Mouse (Mus musculus): ENCODE measurements around the gene Serp2. TPM values are rescaled to one million over a fixed set of nuclear protein-coding genes. Genes with fewer than 3 reads are reported as not detected.

Gene Serp2
- total RNA-seq, 1 experiment = 3.5 TPM

GRCm38 (mm10) chr14:76590134-76590533 is 33.4 kb upstream of the Serp2 start:
- H3K27ac ChIP-seq (ENCODE audit: insufficient read depth, low read depth, low read length, poor library complexity, severe bottlenecking) = no peak overlapping the region
- peaks cover 6 to 7% of the 10 kb centered on the region in 2 experiments; a peak in 3 of 4 replicates for H3K4me1 ChIP-seq (ENCODE audit: control insufficient read depth in 2 of 2, insufficient read depth in 2 of 2, low read length in 2 of 2, poor library complexity in 1 of 2)
- H3K9me3 ChIP-seq (ENCODE audit: control insufficient read depth, insufficient read depth, low read depth, low read length) = no peaks in the 10 kb centered on the region
- in situ Hi-C loops (cut with MboI; ENCODE audit: low sequenced_read_pairs in 2 of 2, unreplicated experiment in 2 of 2) = no loop called here
- no peak overlapping the region for H3K9ac ChIP-seq (ENCODE audit: insufficient read depth, low read depth, low read length, poor library complexity, severe bottlenecking)
- H3K4me3 ChIP-seq (ENCODE audit: insufficient read depth in 1 of 2, low read depth in 1 of 2, low read length in 2 of 2, poor library complexity in 1 of 2, severe bottlenecking in 1 of 2) = no peak overlapping the region
- no peaks in the 10 kb centered on the region for H3K36me3 ChIP-seq (ENCODE audit: control insufficient read depth, insufficient read depth, low read length, poor library complexity, severe bottlenecking)
- TF ChIP-seq ZNF384 (IDR thresholded peaks at IDR 0.05; ENCODE audit: low read depth, low read length) = no peak
- TF ChIP-seq ZC3H11A (IDR thresholded peaks at IDR 0.05; ENCODE audit: borderline replicate concordance, low read depth, low read length) = no peak
- TF ChIP-seq HCFC1 (IDR thresholded peaks at IDR 0.05; ENCODE audit: borderline replicate concordance, insufficient read depth, low read length) = no peak
- TF ChIP-seq CHD2 (IDR thresholded peaks at IDR 0.05; ENCODE audit: low read depth, low read length) = no peak
- TF ChIP-seq MAFK (IDR thresholded peaks at IDR 0.05; ENCODE audit: insufficient read depth, low read depth, low read length) = no peak
- DNase-seq (ENCODE audit: low read depth, low spot score) = no peak

DNA sequence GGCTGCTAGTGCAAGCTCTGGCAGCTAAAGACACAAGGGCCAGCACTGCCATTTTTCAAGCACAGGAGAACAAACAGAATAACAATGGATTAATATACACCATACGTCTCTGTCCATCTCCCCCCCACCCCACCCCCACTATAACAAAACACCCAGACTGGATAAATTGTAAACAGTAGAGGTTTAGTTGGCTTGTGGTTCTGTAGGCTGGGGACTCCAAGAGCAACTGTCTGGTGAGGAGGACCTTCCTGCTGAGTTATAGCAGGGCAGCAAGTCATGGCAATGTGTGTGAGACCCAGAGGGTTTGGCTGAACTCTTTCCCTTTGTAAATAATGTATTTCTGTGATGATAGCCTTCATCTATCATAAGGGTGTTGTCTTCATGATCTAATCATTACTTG is 33.0 kb upstream of the Serp2 start:
- Histone ChIP-seq H3K9ac (ENCODE audit: insufficient read depth, low read depth, low read length, poor library complexity, severe bottlenecking) (no peak overlapping the region), H3K27ac (ENCODE audit: insufficient read depth, low read depth, low read length, poor library complexity, severe bottlenecking) (no peak overlapping the region), H3K4me3 (ENCODE audit: insufficient read depth in 1 of 2, low read depth in 1 of 2, low read length in 2 of 2, poor library complexity in 1 of 2, severe bottlenecking in 1 of 2) (no peak overlapping the region), H3K36me3 (ENCODE audit: control insufficient read depth, insufficient read depth, low read length, poor library complexity, severe bottlenecking) (no peaks in the 10 kb centered on the region), H3K4me1 (ENCODE audit: control insufficient read depth in 2 of 2, insufficient read depth in 2 of 2, low read length in 2 of 2, poor library complexity in 1 of 2) (peaks cover 5 to 6% of the 10 kb centered on the region in 2 experiments; a peak in 3 of 4 replicates), H3K9me3 (ENCODE audit: control insufficient read depth, insufficient read depth, low read depth, low read length) (no peaks in the 10 kb centered on the region)
- TF ChIP-seq MAFK (IDR thresholded peaks at IDR 0.05; ENCODE audit: insufficient read depth, low read depth, low read length) (no peak), ZC3H11A (IDR thresholded peaks at IDR 0.05; ENCODE audit: borderline replicate concordance, low read depth, low read length) (no peak), HCFC1 (IDR thresholded peaks at IDR 0.05; ENCODE audit: borderline replicate concordance, insufficient read depth, low read length) (no peak), CHD2 (IDR thresholded peaks at IDR 0.05; ENCODE audit: low read depth, low read length) (no peak), ZNF384 (IDR thresholded peaks at IDR 0.05; ENCODE audit: low read depth, low read length) (no peak)
- in situ Hi-C loops (cut with MboI; ENCODE audit: low sequenced_read_pairs in 2 of 2, unreplicated experiment in 2 of 2) = no loop called here
- DNase-seq (ENCODE audit: low read depth, low spot score) = no peak

DNA sequence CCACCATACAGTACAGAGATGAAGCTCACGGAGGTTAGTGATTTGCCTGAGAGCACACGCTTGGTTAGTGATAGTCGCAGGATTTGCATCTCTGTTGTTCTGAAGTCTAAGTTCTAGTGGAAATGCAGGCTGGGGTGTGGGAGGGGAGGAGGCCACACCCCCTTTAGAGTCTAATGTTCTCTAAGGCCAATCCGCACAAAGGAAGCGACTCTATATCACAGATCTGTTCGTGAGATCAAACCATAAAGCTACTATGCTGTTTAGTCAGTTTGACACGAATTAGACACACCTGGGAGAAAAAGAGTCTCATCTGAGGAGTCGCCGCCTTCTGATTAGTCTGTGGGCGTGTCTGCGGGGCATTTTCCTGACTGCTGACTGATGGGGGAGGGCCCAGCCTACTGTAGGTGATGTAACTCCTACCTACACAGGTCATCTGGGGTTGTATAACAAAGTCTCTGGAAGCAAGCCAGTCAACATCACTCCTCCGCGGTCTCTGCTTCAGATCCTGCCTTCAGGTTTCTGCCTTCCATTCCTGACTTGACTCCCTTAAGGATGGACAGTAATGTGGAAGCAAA is 29.2 kb upstream of the Serp2 start:
- TF ChIP-seq ZC3H11A (IDR thresholded peaks at IDR 0.05; ENCODE audit: borderline replicate concordance, low read depth, low read length) = no peak
- no peak for TF ChIP-seq ZNF384 (IDR thresholded peaks at IDR 0.05; ENCODE audit: low read depth, low read length)
- in situ Hi-C loops (cut with MboI; ENCODE audit: low sequenced_read_pairs in 2 of 2, unreplicated experiment in 2 of 2) = no loop called here
- no peaks in the 10 kb centered on the region for H3K36me3 ChIP-seq (ENCODE audit: control insufficient read depth, insufficient read depth, low read length, poor library complexity, severe bottlenecking)
- no peak overlapping the region for H3K27ac ChIP-seq (ENCODE audit: insufficient read depth, low read depth, low read length, poor library complexity, severe bottlenecking)
- H3K4me3 ChIP-seq (ENCODE audit: insufficient read depth in 1 of 2, low read depth in 1 of 2, low read length in 2 of 2, poor library complexity in 1 of 2, severe bottlenecking in 1 of 2) = no peak overlapping the region
- no peak overlapping the region for H3K9ac ChIP-seq (ENCODE audit: insufficient read depth, low read depth, low read length, poor library complexity, severe bottlenecking)
- no peak for DNase-seq (ENCODE audit: low read depth, low spot score)
- no peaks in the 10 kb centered on the region for H3K9me3 ChIP-seq (ENCODE audit: control insufficient read depth, insufficient read depth, low read depth, low read length)
- H3K4me1 ChIP-seq (ENCODE audit: control insufficient read depth in 2 of 2, insufficient read depth in 2 of 2, low read length in 2 of 2, poor library complexity in 1 of 2) = peaks cover 6 to 8% of the 10 kb centered on the region in 2 experiments; a peak in 3 of 4 replicates

DNA sequence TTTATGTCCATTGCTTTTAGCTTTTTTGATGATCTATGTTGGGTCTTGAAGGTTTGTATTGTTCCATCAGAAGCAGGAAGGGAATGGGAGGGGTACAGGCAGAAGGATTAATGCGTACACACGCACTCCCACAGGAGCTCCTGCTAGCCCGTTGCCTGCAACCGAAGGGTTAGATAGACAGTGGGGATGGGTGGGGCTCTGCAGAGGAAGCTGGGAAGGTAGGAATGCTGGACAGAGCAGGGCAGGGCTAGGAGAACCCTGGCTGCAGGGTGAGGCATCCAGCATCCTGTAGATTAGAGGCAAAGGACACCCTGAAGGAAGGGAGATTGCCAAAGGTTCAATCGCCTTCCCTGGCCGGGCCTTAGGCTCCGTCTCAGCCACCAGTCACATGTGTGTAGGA is 27.3 kb upstream of the Serp2 start:
- Histone ChIP-seq H3K27ac (ENCODE audit: insufficient read depth, low read depth, low read length, poor library complexity, severe bottlenecking) (no peak overlapping the region), H3K36me3 (ENCODE audit: control insufficient read depth, insufficient read depth, low read length, poor library complexity, severe bottlenecking) (no peaks in the 10 kb centered on the region), H3K9ac (ENCODE audit: insufficient read depth, low read depth, low read length, poor library complexity, severe bottlenecking) (no peak overlapping the region), H3K9me3 (ENCODE audit: control insufficient read depth, insufficient read depth, low read depth, low read length) (no peaks in the 10 kb centered on the region), H3K4me1 (ENCODE audit: control insufficient read depth in 2 of 2, insufficient read depth in 2 of 2, low read length in 2 of 2, poor library complexity in 1 of 2) (peaks cover 8% of the 10 kb centered on the region in 2 experiments; a peak in 3 of 4 replicates), H3K4me3 (ENCODE audit: insufficient read depth in 1 of 2, low read depth in 1 of 2, low read length in 2 of 2, poor library complexity in 1 of 2, severe bottlenecking in 1 of 2) (no peak overlapping the region)
- no peak for DNase-seq (ENCODE audit: low read depth, low spot score)
- TF ChIP-seq ZC3H11A (IDR thresholded peaks at IDR 0.05; ENCODE audit: borderline replicate concordance, low read depth, low read length) (no peak), MAFK (IDR thresholded peaks at IDR 0.05; ENCODE audit: insufficient read depth, low read depth, low read length) (no peak), ZNF384 (IDR thresholded peaks at IDR 0.05; ENCODE audit: low read depth, low read length) (no peak), HCFC1 (IDR thresholded peaks at IDR 0.05; ENCODE audit: borderline replicate concordance, insufficient read depth, low read length) (no peak), CHD2 (IDR thresholded peaks at IDR 0.05; ENCODE audit: low read depth, low read length) (no peak)
- in situ Hi-C loops (cut with MboI; ENCODE audit: low sequenced_read_pairs in 2 of 2, unreplicated experiment in 2 of 2) = no loop called here

Measured in ES-E14 (cell line).